Mouse (Mus musculus) liver, embryonic 13.5 days (tissue): ENCODE data around the gene Blzf1. TPM values are rescaled to one million over a fixed set of nuclear protein-coding genes. Genes with fewer than 3 reads are reported as not detected.

ENCODE experiments used
- ATAC-seq: fragments of 200-750 bp; cut with Nextera tagmentation; 2 replicates; pipeline ENCODE4 v1.8.0; 2017; ENCODE audit warnings: low read depth, mild to moderate bottlenecking, moderate number of reproducible peaks, moderate library complexity
- DNase-seq: peaks from one replicate; pipeline ENCODE4 v3.0.0; 2022
- H3K27ac ChIP-seq: fragments of 300-500 bp; sonication (generic); 2 replicates; pipeline ENCODE4 v1.5.1; 2015; ENCODE audit warnings: moderate library complexity, mild to moderate bottlenecking, inconsistent platforms
- H3K27me3 ChIP-seq: fragments of 300-500 bp; sonication (generic); 2 replicates; pipeline ENCODE4 v1.6.1; 2015; ENCODE audit warnings: mild to moderate bottlenecking, inconsistent platforms
- H3K36me3 ChIP-seq: fragments of 300-500 bp; sonication (generic); 2 replicates; pipeline ENCODE4 v1.6.1; 2015; ENCODE audit warnings: mild to moderate bottlenecking, inconsistent platforms
- H3K4me1 ChIP-seq: fragments of 300-500 bp; sonication (generic); replicated peaks from 2 replicates; pipeline ENCODE4 v1.6.1; 2015; ENCODE audit warnings: inconsistent platforms
- H3K4me2 ChIP-seq: fragments of 300-500 bp; sonication (generic); 2 replicates; pipeline ENCODE4 v1.6.1; 2015; ENCODE audit warnings: inconsistent platforms, mild to moderate bottlenecking, moderate library complexity
- H3K4me3 ChIP-seq: fragments of 300-500 bp; sonication (generic); replicated peaks from 2 replicates; pipeline ENCODE4 v1.5.1; 2015; ENCODE audit warnings: mild to moderate bottlenecking, inconsistent platforms
- H3K9ac ChIP-seq: fragments of 300-500 bp; sonication (generic); 2 replicates; pipeline ENCODE4 v1.6.1; 2015; ENCODE audit warnings: mild to moderate bottlenecking, inconsistent platforms
- H3K9me3 ChIP-seq: fragments of 300-500 bp; sonication (generic); replicated peaks from 2 replicates; pipeline ENCODE4 v1.6.1; 2016; ENCODE audit warnings: inconsistent platforms
- WGBS: fragments of 180-500 bp; shearing (Covaris S2); methylation state at CpG from one replicate; pipeline ENCODE4 v1.1.7; 2015; ENCODE audit not compliant: insufficient replicate concordance; 5-methylcytosine and 5-hydroxymethylcytosine counted together
- polyA plus RNA-seq: library from polyadenylated mRNA; unstranded; fragments of >200 nt; fragmentation: Nextera tagmentation; extraction: Ambion mirVana; gene quantifications from 2 replicates; pipeline ENCODE4 v1.2.1, GENCODE M21; 2015

Blzf1 gene
- polyA plus RNA-seq, 1 experiment from 2014 or later, result 12.1 TPM

GRCm38 (mm10) chr1:164252551-164252950 is 54.7 kb downstream of the Blzf1 start:
- no peak for ATAC-seq
- Histone ChIP-seq H3K9me3 (no peaks in the 10 kb centered on the region), H3K4me2 (peak overlapping the region; percentile 22; the same call in 1 of the 2 replicates), H3K27me3 (no peaks in the 10 kb centered on the region), H3K27ac (no peak overlapping the region), H3K4me1 (peaks cover 63% of the 10 kb centered on the region), H3K4me3 (no peak overlapping the region), H3K9ac (0 out of 2 replicates have a peak overlapping the region, but pooled peaks have one; percentile 3), H3K36me3 (peaks cover 14% of the 10 kb centered on the region)
- no peak for DNase-seq
- 62% methylated on average over 5 of the region's 5 CpGs for WGBS

- WGBS, result 70% methylated on average over 1 of the region's 1 CpGs
- DNase-seq (no peak), ATAC-seq (no peak)
- Histone ChIP-seq H3K27ac (peak overlapping the region; percentile 76; the same call in 1 of the 2 replicates), H3K4me2 (peak overlapping the region; percentile 91), H3K4me1 (peaks cover 70% of the 10 kb centered on the region), H3K36me3 (peaks cover 3% of the 10 kb centered on the region), H3K4me3 (peak overlapping the region; percentile 85), H3K9me3 (no peaks in the 10 kb centered on the region), H3K9ac (peak overlapping the region; percentile 89), H3K27me3 (no peaks in the 10 kb centered on the region)
Measured at GRCm38 (mm10) chr1:164251438-164251837, 55.9 kb downstream of the Blzf1 start.

- no peaks in the 10 kb centered on the region for H3K9me3 ChIP-seq
- H3K27me3 ChIP-seq, result no peaks in the 10 kb centered on the region
- WGBS, result 41% methylated on average over 8 of the region's 8 CpGs
- H3K4me1 ChIP-seq, result peaks cover 70% of the 10 kb centered on the region
- peak overlapping the region; percentile 91 for H3K4me2 ChIP-seq
- ATAC-seq, result peak; percentile 36
- peak overlapping the region; percentile 89 for H3K9ac ChIP-seq
- H3K27ac ChIP-seq, result peak overlapping the region; percentile 76
- H3K36me3 ChIP-seq, result no peaks in the 10 kb centered on the region
- peak overlapping the region; percentile 85 for H3K4me3 ChIP-seq
- peak; percentile 29 for DNase-seq
Measured at GRCm38 (mm10) chr1:164250391-164251150, 56.7 kb downstream of the Blzf1 start.

- Histone ChIP-seq H3K9me3 (no peaks in the 10 kb centered on the region), H3K4me3 (peak overlapping the region; percentile 85), H3K4me1 (peaks cover 60% of the 10 kb centered on the region), H3K4me2 (peak overlapping the region; percentile 91), H3K9ac (peak overlapping the region; percentile 89), H3K27ac (peak overlapping the region; percentile 76), H3K36me3 (no peaks in the 10 kb centered on the region), H3K27me3 (no peaks in the 10 kb centered on the region)
- WGBS, result under 1% methylated on average over 33 of the region's 33 CpGs
- no peak; the same call in 1 of the 2 replicates for ATAC-seq
- no peak for DNase-seq
Measured at GRCm38 (mm10) chr1:164249332-164249711, 58.0 kb downstream of the Blzf1 start.

- ATAC-seq (peak; percentile 91), DNase-seq (peak; percentile 98)
- Histone ChIP-seq H3K9ac (peak within 1 kb of the TSS; percentile 89), H3K4me3 (peak within 1 kb of the TSS; percentile 85), H3K9me3 (no peaks in the 10 kb centered on the region), H3K27ac (peak within 1 kb of the TSS; percentile 76), H3K4me2 (peak within 1 kb of the TSS; percentile 91), H3K4me1 (peaks cover 53% of the 10 kb centered on the region), H3K36me3 (no peaks in the 10 kb centered on the region), H3K27me3 (no peaks in the 10 kb centered on the region)
- 1% methylated on average over 51 of the region's 79 CpGs for WGBS
Measured at GRCm38 (mm10) chr1:164248465-164249331, 58.6 kb downstream of the Blzf1 start, which contains the start of gene Slc19a2. TSS of gene Slc19a2 (plus strand) at chr1:164249046.

GRCm38 (mm10) chr1:164247971-164248370 is 59.3 kb downstream of the Blzf1 start:
- ATAC-seq (no peak), DNase-seq (no peak)
- Histone ChIP-seq H3K27me3 (no peaks in the 10 kb centered on the region), H3K4me2 (peak overlapping the region; percentile 69), H3K27ac (peak overlapping the region; percentile 67), H3K36me3 (no peaks in the 10 kb centered on the region), H3K9ac (peak overlapping the region; percentile 59), H3K9me3 (no peaks in the 10 kb centered on the region), H3K4me3 (peak overlapping the region; percentile 59), H3K4me1 (peaks cover 47% of the 10 kb centered on the region)
- WGBS, result 17% methylated on average over 10 of the region's 10 CpGs

- peaks cover 43% of the 10 kb centered on the region for H3K4me1 ChIP-seq
- 0 out of 2 replicates have a peak overlapping the region, but pooled peaks have one; percentile 67 for H3K27ac ChIP-seq
- DNase-seq (no peak), ATAC-seq (no peak)
- no peaks in the 10 kb centered on the region for H3K36me3 ChIP-seq
- no peaks in the 10 kb centered on the region for H3K27me3 ChIP-seq
- no peaks in the 10 kb centered on the region for H3K9me3 ChIP-seq
- 58% methylated on average over 8 of the region's 8 CpGs for WGBS
- peak overlapping the region; percentile 59; the same call in 1 of the 2 replicates for H3K4me3 ChIP-seq
- peak overlapping the region; percentile 69 for H3K4me2 ChIP-seq
- peak overlapping the region; percentile 59; the same call in 1 of the 2 replicates for H3K9ac ChIP-seq
Measured at GRCm38 (mm10) chr1:164247442-164247841, 59.8 kb downstream of the Blzf1 start.

- Histone ChIP-seq H3K27ac (no peak overlapping the region), H3K4me3 (no peak overlapping the region), H3K9me3 (no peaks in the 10 kb centered on the region), H3K4me2 (no peak overlapping the region), H3K9ac (no peak overlapping the region), H3K36me3 (no peaks in the 10 kb centered on the region), H3K4me1 (peaks cover 10% of the 10 kb centered on the region), H3K27me3 (no peaks in the 10 kb centered on the region)
- DNase-seq, result no peak
- no peak for ATAC-seq
- 65% methylated on average over 8 of the region's 8 CpGs for WGBS
Measured at GRCm38 (mm10) chr1:164242809-164243208, 64.5 kb downstream of the Blzf1 start.

- no peaks in the 10 kb centered on the region for H3K4me1 ChIP-seq
- H3K9ac ChIP-seq, result no peak overlapping the region
- H3K4me3 ChIP-seq, result no peak overlapping the region
- no peak overlapping the region for H3K4me2 ChIP-seq
- H3K27me3 ChIP-seq, result no peaks in the 10 kb centered on the region
- H3K9me3 ChIP-seq, result no peaks in the 10 kb centered on the region
- DNase-seq (no peak), ATAC-seq (no peak)
- WGBS, result 60% methylated on average over 2 of the region's 2 CpGs
- no peak overlapping the region for H3K27ac ChIP-seq
- H3K36me3 ChIP-seq, result no peaks in the 10 kb centered on the region
Measured at GRCm38 (mm10) chr1:164241494-164241893, 65.8 kb downstream of the Blzf1 start.
